Mouse (Mus musculus): ENCODE results near the gene Id3. TPM values are rescaled to one million over a fixed set of nuclear protein-coding genes. Genes with fewer than 3 reads are reported as not detected.

Gene Id3
- total and polyA plus RNA-seq, 3 experiments: 18.3 to 116 (median 85.5) TPM

DNA sequence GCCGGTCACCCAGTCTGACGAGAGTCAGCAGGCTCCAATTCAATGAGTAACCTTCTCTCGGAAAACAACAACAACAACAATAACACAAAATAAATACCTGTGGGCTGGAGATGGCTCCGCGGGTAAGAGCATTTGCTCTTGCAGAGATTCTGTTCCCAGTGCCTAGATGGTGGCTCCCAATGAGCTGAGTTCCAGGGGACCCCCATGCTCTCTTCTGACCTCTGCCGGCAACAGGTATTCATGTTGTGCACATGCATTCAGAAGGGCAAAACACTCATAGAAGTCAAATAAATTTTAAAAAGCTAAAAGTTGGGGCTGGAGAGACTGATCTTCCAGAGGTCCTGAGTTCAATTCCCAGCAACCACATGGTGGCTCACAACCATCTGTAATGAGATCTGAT, 15.2 kb downstream of the Id3 start:
- Histone ChIP-seq H3K36me3 (replicated peaks in 1 of 2; ENCODE audit: control insufficient read depth in 1 of 2, insufficient read depth in 1 of 2, low read length in 1 of 2) (no peaks in the 10 kb centered on the region), H3K79me2 (replicated peaks; ENCODE audit: control insufficient read depth, extremely low read depth, insufficient read depth, poor library complexity, severe bottlenecking) (no peaks in the 10 kb centered on the region), H3K4me1 (ENCODE audit: control insufficient read depth in 1 of 2, insufficient read depth in 2 of 2) (peaks cover 0 to 2% of the 10 kb centered on the region in 2 experiments; a peak in 1 of 4 replicates), H3K4me3 (replicated peaks in 1 of 3; ENCODE audit: low read depth in 2 of 3, low read length in 2 of 3, poor library complexity in 1 of 3) (no peak overlapping the region), H3K27ac (ENCODE audit: insufficient read depth, low read depth) (no peak overlapping the region), H3K9ac (ENCODE audit: insufficient read depth, low read depth) (no peak overlapping the region), H3K9me3 (replicated peaks; ENCODE audit: low read length) (no peaks in the 10 kb centered on the region), H3K27me3 (replicated peaks) (peaks cover 32% of the 10 kb centered on the region), H3K4me2 (ENCODE audit: insufficient read depth, low read depth, poor library complexity, severe bottlenecking) (no peak overlapping the region)
- no peak for DNase-seq (ENCODE audit: extremely low read depth)
- dilution Hi-C loops (cut with MboI; ENCODE audit: extremely low pct_ligation_motif_present, extremely low pct_unique_long_range_greater_than_20kb, low sequenced_read_pairs): no loop called here
- in situ Hi-C loops (cut with MboI; ENCODE audit: low pct_ligation_motif_present, low pct_unique_long_range_greater_than_20kb, low sequenced_read_pairs): no loop called here
- TF ChIP-seq POLR2AphosphoS2 (IDR thresholded peaks at IDR 0.05; ENCODE audit: low read depth, low read length) (no peak), MAX (IDR thresholded peaks at IDR 0.05; ENCODE audit: low read length) (no peak), MEF2A (IDR thresholded peaks at IDR 0.05; ENCODE audit: borderline replicate concordance, low read depth, low read length) (no peak), MAZ (IDR thresholded peaks at IDR 0.05; ENCODE audit: low read depth, low read length) (no peak), USF1 (IDR thresholded peaks at IDR 0.05; ENCODE audit: low read depth, low read length) (no peak), BHLHE40 (IDR thresholded peaks at IDR 0.05; ENCODE audit: low read depth, low read length) (no peak), MXI1 (IDR thresholded peaks at IDR 0.05; ENCODE audit: low read depth, low read length) (no peak), MAFK (IDR thresholded peaks at IDR 0.05; ENCODE audit: insufficient replicate concordance, low read length) (no peak), JUN (IDR thresholded peaks at IDR 0.05; ENCODE audit: insufficient read depth, low read depth, low read length) (no peak), POLR2A (IDR thresholded peaks at IDR 0.05; ENCODE audit: low read depth, low read length) (no peak)

DNA sequence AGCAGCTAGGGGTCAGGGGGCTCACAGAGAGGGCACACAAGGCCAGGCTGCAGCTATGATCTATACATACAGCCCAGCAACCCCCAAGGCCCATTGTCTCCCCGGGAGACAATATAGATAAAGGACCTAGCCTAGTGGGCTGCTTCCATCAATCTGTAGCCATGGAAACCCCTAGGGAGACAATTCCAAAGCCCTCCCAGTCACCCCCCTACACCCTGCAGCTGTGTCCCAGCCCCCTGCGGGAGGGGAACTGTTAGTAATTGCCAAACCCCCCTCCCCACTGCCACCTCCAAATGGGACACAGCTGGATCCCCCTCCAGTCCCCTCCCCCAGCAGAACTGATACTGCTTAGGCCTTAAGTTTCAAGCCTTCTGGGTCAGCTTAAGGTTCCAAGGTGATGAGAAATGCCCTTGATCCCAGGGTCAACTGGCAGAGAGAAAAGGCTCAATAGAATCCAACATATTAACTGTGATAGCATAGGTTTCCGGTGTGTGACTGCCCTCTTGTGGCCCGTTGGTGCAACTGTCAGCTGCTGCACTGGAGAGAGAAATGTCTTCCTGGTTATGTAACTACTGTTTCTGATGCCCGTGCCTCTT, 16.6 kb downstream of the Id3 start:
- Histone ChIP-seq H3K4me3 (replicated peaks in 1 of 3; ENCODE audit: low read depth in 2 of 3, low read length in 2 of 3, poor library complexity in 1 of 3) (no peak overlapping the region), H3K36me3 (replicated peaks in 1 of 2; ENCODE audit: control insufficient read depth in 1 of 2, insufficient read depth in 1 of 2, low read length in 1 of 2) (no peaks in the 10 kb centered on the region), H3K4me1 (ENCODE audit: control insufficient read depth in 1 of 2, insufficient read depth in 2 of 2) (peaks cover 0 to 5% of the 10 kb centered on the region in 2 experiments; a peak in 2 of 4 replicates), H3K4me2 (ENCODE audit: insufficient read depth, low read depth, poor library complexity, severe bottlenecking) (no peak overlapping the region), H3K9me3 (replicated peaks; ENCODE audit: low read length) (no peaks in the 10 kb centered on the region), H3K79me2 (replicated peaks; ENCODE audit: control insufficient read depth, extremely low read depth, insufficient read depth, poor library complexity, severe bottlenecking) (no peaks in the 10 kb centered on the region), H3K9ac (ENCODE audit: insufficient read depth, low read depth) (no peak overlapping the region), H3K27ac (ENCODE audit: insufficient read depth, low read depth) (no peak overlapping the region), H3K27me3 (replicated peaks) (peaks cover 19% of the 10 kb centered on the region)
- TF ChIP-seq RAD21 (IDR thresholded peaks at IDR 0.05; ENCODE audit: low read depth, low read length) (peak; percentile 97), ELF1 (IDR thresholded peaks at IDR 0.05; ENCODE audit: low read depth, low read length) (peak; percentile 68), SIN3A (IDR thresholded peaks at IDR 0.05; ENCODE audit: low read length) (no peak), CHD2 (IDR thresholded peaks at IDR 0.05; ENCODE audit: low read length) (no peak), BHLHE40 (IDR thresholded peaks at IDR 0.05; ENCODE audit: low read depth, low read length) (no peak), ETS1 (conservative IDR thresholded peaks at IDR 0.05; ENCODE audit: low read depth, low read length) (no peak), RCOR1 (conservative IDR thresholded peaks at IDR 0.05; ENCODE audit: low read depth, low read length) (no peak), SMC3 (IDR thresholded peaks at IDR 0.05; ENCODE audit: low read depth, low read length) (peak; percentile 98), MAZ (IDR thresholded peaks at IDR 0.05; ENCODE audit: low read depth, low read length) (no peak), IRF4 (IDR thresholded peaks at IDR 0.05; ENCODE audit: low read depth, low read length) (peak; percentile 25; the same call in 1 of the 2 replicates), MAFK (IDR thresholded peaks at IDR 0.05; ENCODE audit: insufficient replicate concordance, low read length) (no peak), CTCF (conservative IDR thresholded peaks at IDR 0.05 in 1 of 2, IDR thresholded peaks at IDR 0.05 in 1 of 2; ENCODE audit: low read depth in 2 of 2, low read length in 2 of 2) (peak; percentile 95 to 96), JUN (IDR thresholded peaks at IDR 0.05; ENCODE audit: insufficient read depth, low read depth, low read length) (no peak), ZC3H11A (IDR thresholded peaks at IDR 0.05; ENCODE audit: low read depth, low read length) (peak; percentile 97), KAT2A (IDR thresholded peaks at IDR 0.05; ENCODE audit: insufficient replicate concordance, low read length) (no peak), TBP (conservative IDR thresholded peaks at IDR 0.05; ENCODE audit: low read depth, low read length) (no peak), MXI1 (IDR thresholded peaks at IDR 0.05; ENCODE audit: low read depth, low read length) (no peak), HCFC1 (IDR thresholded peaks at IDR 0.05; ENCODE audit: low read depth, low read length) (peak; percentile 15; the same call in 1 of the 2 replicates)
- peak; percentile 81 for DNase-seq (ENCODE audit: extremely low read depth)
- dilution Hi-C loops (cut with MboI; ENCODE audit: extremely low pct_ligation_motif_present, extremely low pct_unique_long_range_greater_than_20kb, low sequenced_read_pairs) (no loop called here), in situ Hi-C loops (cut with MboI; ENCODE audit: low pct_ligation_motif_present, low pct_unique_long_range_greater_than_20kb, low sequenced_read_pairs) (loop anchor here (5.0 kb wide), 1 partner anchor 42 kb away; no protein-coding TSS in a partner anchor)

All from CH12.LX (cell line).